Mouse (Mus musculus) C2C12 (cell line): Measurements from ENCODE around the gene Mecom.

Experiments used
- CTCF ChIP-seq: IDR thresholded peaks from one replicate; pipeline ENCODE4 v1.5.1; 2011; ENCODE audit not compliant: control insufficient read depth, insufficient read depth, insufficient read length
- MAX ChIP-seq: IDR thresholded peaks from one replicate; pipeline ENCODE4 v1.6.1; 2011; ENCODE audit warnings: mild to moderate bottlenecking, control low read depth
- MYOG ChIP-seq: IDR thresholded peaks from one replicate; pipeline ENCODE4 v1.6.1; 2011; ENCODE audit not compliant: control insufficient read depth, insufficient read length; ENCODE audit errors: extremely low read depth

- TF ChIP-seq CTCF (no peak), MYOG (no peak), MAX (no peak)
These were observed 496.5 kb downstream of the Mecom start for GRCm38 (mm10) chr3:30051287-30051686.
